Mouse (Mus musculus) gastrocnemius, postnatal 10 days (tissue): Measurements from ENCODE around the gene Sorcs3. TPM values are rescaled to one million over a fixed set of nuclear protein-coding genes. Genes with fewer than 3 reads are reported as not detected.

Source experiments
- DNase-seq: peaks from one replicate; pipeline ENCODE4 v3.0.0; 2021; ENCODE audit warnings: mixed read lengths
- total RNA-seq, 2 experiments: library from RNA; stranded (reverse); gene quantifications; 2 replicates each; pipeline ENCODE4 v1.2.3; 2021

Sorcs3 gene
- total RNA-seq, 2 experiments from 2014 or later: 0.07 to 0.14 TPM

GRCm38 (mm10) chr19:48285602-48286225 lies 79.9 kb downstream of the Sorcs3 start:
- no peak for DNase-seq

- DNase-seq: no peak
Observed at GRCm38 (mm10) chr19:48294251-48294650, 88.4 kb downstream of the Sorcs3 start.

- no peak for DNase-seq
Observed at GRCm38 (mm10) chr19:48298384-48298783, 92.6 kb downstream of the Sorcs3 start.

GRCm38 (mm10) chr19:48300440-48301231 lies 94.8 kb downstream of the Sorcs3 start:
- DNase-seq: no peak

GRCm38 (mm10) chr19:48301300-48301699 lies 95.5 kb downstream of the Sorcs3 start:
- no peak for DNase-seq

- no peak for DNase-seq
Observed at GRCm38 (mm10) chr19:48308341-48308740, 102.5 kb downstream of the Sorcs3 start.

GRCm38 (mm10) chr19:48309531-48310337 lies 103.9 kb downstream of the Sorcs3 start:
- DNase-seq: no peak

GRCm38 (mm10) chr19:48310338-48310710 lies 104.5 kb downstream of the Sorcs3 start:
- no peak for DNase-seq

GRCm38 (mm10) chr19:48313776-48314175 lies 108.0 kb downstream of the Sorcs3 start:
- DNase-seq: no peak

- DNase-seq: no peak
Observed at GRCm38 (mm10) chr19:48327115-48327514, 121.3 kb downstream of the Sorcs3 start.

GRCm38 (mm10) chr19:48328171-48328570 lies 122.3 kb downstream of the Sorcs3 start:
- no peak for DNase-seq

GRCm38 (mm10) chr19:48331640-48332039 lies 125.8 kb downstream of the Sorcs3 start:
- no peak for DNase-seq

- no peak for DNase-seq
Observed at GRCm38 (mm10) chr19:48333085-48333484, 127.3 kb downstream of the Sorcs3 start.

GRCm38 (mm10) chr19:48337461-48337860 lies 131.6 kb downstream of the Sorcs3 start:
- DNase-seq: no peak

- no peak for DNase-seq
Observed at GRCm38 (mm10) chr19:48338098-48338497, 132.3 kb downstream of the Sorcs3 start.

GRCm38 (mm10) chr19:48342770-48343169 lies 136.9 kb downstream of the Sorcs3 start:
- DNase-seq: no peak

- DNase-seq: no peak
Observed at GRCm38 (mm10) chr19:48343442-48343841, 137.6 kb downstream of the Sorcs3 start.

GRCm38 (mm10) chr19:48347116-48347515 lies 141.3 kb downstream of the Sorcs3 start:
- DNase-seq: no peak

GRCm38 (mm10) chr19:48356806-48357205 lies 151.0 kb downstream of the Sorcs3 start:
- DNase-seq: no peak

GRCm38 (mm10) chr19:48362167-48362566 lies 156.3 kb downstream of the Sorcs3 start:
- DNase-seq: no peak

- DNase-seq: no peak
Observed at GRCm38 (mm10) chr19:48368056-48368455, 162.2 kb downstream of the Sorcs3 start.

- no peak for DNase-seq
Observed at GRCm38 (mm10) chr19:48371787-48372186, 166.0 kb downstream of the Sorcs3 start.

- no peak for DNase-seq
Observed at GRCm38 (mm10) chr19:48378006-48378540, 172.2 kb downstream of the Sorcs3 start.
